Mouse (Mus musculus): ENCODE data around the gene Syt16. TPM values are rescaled to one million over a fixed set of nuclear protein-coding genes. Genes with fewer than 3 reads are reported as not detected.

Gene Syt16
- polyA plus RNA-seq, 1 experiment from 2014 or later = 9.7 TPM

- Histone ChIP-seq H3K36me3 (no peaks in the 10 kb centered on the region), H3K9me3 (no peaks in the 10 kb centered on the region), H3K4me3 (no peak overlapping the region), H3K27ac (no peak overlapping the region), H3K27me3 (no peaks in the 10 kb centered on the region), H3K4me2 (no peak overlapping the region), H3K4me1 (no peaks in the 10 kb centered on the region), H3K9ac (no peak overlapping the region)
- WGBS = 81% methylated on average over 5 of the region's 5 CpGs
- ATAC-seq (ENCODE audit: insufficient number of reproducible peaks, insufficient read depth, low FRiP score, low TSS enrichment, low read depth) = no peak
These were observed 324.5 kb downstream of the Syt16 start for GRCm38 (mm10) chr12:74321981-74322380.

Other genes starting within 250 kb of the Syt16 start
- gene Hif1a, start 96.3 kb upstream of the Syt16 start, polyA plus RNA-seq (2015; fragmentation: Nextera tagmentation; extraction: Ambion mirVana) = 105 and 118 TPM in 2 replicates
- gene Gm49321, start 60.0 kb upstream of the Syt16 start, polyA plus RNA-seq (2015; fragmentation: Nextera tagmentation; extraction: Ambion mirVana) = 14.3 and 17.3 TPM in 2 replicates
- 23.0 and 23.5 TPM in 2 replicates for gene Snapc1, start 33.2 kb upstream of the Syt16 start, polyA plus RNA-seq (2015; fragmentation: Nextera tagmentation; extraction: Ambion mirVana)